Mouse (Mus musculus): ENCODE results near the gene Lgalsl.

The Lgalsl gene

DNA sequence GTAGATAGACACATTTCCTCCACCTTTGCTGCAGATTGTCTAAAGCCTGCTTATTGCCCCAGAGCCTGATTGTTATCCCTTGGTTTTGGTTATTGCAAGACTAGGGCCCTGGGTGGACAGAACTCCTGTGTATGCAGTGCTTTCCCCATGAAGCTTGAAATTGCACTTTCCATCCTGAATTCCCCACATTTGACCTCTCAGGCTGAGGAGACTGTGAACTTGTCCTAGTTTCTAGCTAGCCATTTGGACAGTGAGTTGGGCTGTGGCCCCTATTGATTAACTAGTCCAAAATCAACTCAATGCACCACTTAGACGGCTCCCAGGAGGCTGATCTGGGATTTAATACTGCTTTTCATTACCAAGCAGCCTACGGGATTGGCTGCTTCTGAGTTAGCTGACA is 6.9 kb downstream of the Lgalsl start:
- WGBS: 70% methylated on average over 2 of the region's 2 CpGs

DNA sequence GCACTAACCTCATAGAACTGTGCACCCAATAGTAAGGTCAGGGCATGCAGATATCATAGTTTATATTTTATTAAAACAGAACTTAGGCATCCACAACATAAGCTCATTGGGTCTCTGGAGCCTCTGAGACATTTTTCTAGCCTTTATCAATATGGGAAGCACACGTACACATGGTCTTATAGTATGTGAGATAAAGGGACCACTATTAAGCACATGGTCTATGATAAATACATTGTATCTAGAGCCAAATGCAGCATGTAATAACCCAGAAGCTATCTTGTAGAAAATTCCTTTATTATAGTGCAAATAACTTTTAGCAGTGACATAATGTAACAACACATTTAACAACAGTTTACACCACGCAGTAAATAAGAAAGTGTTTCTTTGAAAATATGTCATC is 7.6 kb downstream of the Lgalsl start:
- 93% methylated on average over 2 of the region's 2 CpGs for WGBS

DNA sequence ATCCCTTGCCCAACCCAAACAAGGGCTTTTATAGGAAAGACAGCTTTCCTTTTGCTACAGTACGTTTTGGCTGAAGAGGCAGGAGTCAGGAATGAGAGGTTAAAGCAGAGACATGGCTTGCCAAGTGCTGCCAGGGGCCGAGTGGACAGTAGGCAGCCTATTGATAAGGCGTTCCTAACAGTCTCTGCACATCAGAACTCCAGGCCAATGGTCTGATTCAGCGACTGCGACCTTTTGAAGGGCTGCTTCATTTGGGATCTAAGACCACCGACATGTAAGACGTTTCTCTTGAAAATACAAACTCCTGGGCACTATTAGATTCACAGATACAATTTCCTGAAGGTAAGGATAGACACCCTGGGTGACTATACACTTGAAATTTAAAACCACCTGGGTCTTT is 9.5 kb downstream of the Lgalsl start:
- 88% methylated on average over 7 of the region's 7 CpGs for WGBS

DNA sequence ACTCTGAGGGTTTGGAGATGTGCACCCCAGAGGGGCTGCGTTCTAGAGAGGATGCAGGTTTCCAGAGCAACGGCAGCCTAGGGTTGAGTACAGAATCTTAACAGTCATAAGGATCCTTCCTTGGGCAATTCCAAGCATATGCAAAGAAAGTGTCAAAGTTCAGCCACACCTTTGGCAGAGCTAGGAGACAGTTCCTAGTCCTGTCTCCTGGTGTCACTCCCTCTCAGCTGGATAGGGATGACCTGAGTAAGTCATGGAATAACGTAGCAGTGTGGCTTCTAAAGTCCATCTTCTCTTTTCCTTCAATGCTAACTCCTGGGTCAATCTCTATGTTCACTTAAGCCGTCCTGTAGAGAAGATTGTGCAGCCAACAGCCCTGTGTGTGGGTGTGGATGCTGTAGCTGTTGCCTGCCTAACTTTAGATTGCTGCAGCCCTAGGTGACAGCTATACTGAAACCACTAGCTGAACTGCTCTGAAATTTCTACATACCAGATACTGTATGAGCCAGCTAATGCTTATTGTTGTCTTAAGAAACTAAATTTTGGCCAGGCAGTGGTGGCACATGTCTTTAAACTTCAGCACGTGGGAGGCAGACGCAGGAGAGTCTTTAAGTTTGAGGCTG is 16.8 kb downstream of the Lgalsl start:
- 78% methylated on average over 6 of the region's 6 CpGs for WGBS

DNA sequence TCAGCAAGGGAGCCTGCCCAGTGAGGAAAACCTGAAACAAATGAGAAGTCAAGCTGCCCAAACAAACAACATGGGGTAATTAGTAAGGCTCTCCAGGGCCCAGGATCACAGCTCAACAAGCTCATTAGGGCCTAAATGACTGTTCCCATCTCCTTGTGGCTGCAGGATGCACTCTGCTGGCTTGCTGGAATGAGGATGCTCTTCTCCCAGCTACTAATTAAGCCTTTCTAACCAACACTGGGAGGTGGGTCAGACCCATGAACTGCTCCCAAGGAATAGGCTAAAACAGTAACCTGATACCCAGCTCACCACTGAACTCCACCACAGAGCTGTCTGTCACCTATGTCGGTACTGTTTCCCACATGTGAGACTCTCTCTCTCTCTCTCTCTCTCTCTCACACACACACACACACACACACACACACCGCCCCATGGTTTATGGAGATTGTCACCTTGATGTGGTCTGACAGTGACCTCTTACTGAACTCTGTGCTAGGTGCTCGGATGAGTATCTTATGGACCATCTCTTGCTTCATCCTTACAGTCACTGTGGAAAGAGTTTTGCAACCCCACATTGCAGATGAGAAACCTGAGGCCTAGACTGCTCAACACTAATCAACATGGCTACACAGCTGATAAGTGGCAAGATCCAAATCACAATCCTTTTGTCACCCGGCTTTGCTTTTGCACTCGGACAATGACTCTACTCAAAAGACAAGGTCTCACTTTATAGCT is 18.5 kb downstream of the Lgalsl start:
- 90% methylated on average over 5 of the region's 5 CpGs for WGBS

DNA sequence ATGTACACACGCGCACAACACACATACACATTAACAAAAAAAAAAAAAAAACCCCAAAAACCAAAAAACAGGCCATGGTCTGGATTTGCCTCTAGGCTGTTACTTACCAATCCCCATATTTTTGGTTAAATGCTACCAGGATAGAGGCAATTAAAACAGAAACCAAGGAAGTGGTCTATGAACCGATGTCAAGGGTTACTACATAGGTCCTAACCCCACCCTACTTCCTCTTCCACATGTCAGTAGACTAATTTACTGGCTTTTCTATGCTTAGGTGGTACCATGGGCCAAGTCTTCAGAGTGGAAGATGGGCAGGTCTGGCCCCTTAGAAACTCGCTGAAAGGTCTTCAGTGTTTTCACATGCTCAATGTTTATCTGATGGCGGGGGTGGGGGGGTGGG is 24.2 kb downstream of the Lgalsl start:
- WGBS: 88% methylated on average over 5 of the region's 5 CpGs

DNA sequence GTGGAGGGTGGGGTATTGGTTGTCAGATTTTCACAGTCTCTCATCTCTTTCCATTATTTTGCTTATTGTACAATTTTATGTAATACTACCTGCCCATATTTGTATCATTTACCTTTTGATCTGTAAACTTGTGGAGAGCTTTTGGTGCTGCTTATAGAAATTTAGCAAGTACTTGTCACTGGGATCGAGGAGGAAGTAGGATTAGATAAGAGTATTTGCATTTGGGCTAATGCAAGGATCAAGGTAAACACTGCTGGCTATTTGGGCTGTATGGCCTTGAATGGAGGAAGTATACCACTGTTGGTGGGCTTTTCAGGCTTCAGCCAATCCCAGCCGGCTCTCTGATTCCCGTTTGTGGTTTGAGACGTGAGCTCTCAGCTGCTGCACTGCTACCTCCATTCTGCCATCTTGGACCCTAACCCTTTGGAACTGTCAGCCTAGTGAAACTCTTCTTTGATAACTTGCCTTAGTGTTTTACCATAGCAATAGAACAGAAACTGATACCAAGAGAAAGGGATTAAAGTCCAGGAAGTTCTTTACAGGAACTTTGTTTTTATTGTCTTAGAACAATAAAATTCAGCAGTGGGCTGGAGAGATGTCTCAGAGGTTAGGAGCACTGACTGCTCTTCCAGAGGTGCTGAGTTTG is 25.1 kb downstream of the Lgalsl start:
- 76% methylated on average over 4 of the region's 4 CpGs for WGBS

DNA sequence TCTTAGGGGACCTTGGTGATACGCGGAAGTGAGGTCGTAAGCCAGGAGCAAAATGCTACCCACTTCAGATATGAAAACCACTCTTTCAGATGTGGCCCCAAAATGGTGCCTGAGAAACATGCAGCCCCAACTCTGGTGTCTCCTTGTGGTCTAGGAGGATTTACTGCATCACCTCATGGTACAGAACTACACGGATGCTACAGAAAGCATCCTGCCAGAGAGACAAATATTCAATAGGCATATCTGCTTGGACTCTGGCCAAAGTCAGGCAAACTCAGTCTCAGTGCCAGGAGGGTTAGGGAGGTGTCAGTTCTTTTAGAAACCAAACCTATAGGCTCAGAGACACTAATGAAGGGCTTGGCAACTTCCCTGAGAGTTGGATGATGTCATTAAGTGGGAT is 26.4 kb downstream of the Lgalsl start:
- 87% methylated on average over 4 of the region's 4 CpGs for WGBS

DNA sequence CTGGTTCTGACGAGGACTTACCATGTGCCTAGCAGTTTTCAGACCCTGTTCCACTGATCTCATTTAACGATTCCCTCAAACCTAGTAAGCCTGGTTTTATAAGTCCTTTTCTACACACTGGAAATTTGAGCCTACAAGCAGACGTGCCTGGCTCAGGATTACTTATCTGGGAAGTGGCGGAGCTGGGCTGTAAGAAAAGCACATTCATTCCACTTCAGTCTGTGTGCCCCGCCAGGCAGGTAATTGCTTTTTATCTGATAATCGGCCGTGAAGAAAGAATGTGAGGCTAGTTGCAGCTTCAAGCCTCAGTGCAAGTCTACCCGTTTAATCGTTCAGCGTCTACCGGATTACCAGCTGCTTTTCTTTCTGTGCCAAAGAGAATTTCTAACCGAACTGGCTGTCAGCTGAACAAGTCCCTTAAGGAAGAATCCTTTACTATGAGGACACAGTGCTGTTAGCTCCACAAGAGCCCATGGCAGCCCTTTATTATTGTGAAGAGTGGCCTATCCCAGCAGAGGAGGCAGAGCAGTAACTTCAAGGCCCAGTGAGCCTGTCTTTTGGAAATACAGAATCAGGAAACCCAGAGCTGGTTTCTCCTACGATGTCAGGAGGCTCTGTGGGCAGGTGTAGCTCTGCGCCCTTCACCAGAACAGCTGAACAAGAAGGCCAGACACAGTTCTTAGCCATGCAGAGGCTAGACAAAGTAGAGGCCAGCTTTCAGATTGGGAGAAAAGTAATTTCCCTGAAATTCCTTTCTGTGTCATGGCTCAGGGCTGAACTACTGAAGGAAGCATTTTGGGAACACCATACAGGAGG is 30.4 kb downstream of the Lgalsl start:
- WGBS: 55% methylated on average over 14 of the region's 14 CpGs

DNA sequence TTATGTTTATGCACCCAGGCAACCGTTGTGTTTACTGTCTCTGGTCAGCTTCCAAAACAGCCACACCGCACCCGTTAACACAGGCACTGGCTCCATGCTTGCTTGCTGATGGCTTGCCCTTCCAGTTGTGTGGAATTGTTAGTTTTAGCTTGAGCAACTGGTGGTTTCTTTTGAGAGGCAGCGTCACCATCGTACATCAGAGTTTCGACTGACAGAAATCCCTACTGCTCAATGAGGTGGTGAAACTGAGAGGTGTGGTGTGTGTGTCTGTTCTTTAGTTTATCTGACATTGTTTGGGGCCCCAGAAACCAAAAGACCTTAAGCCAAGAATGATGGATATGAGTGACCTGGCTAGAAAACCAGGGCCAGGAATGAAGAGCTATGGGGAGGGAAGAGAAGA is 33.0 kb downstream of the Lgalsl start:
- WGBS: 95% methylated on average over 6 of the region's 6 CpGs

DNA sequence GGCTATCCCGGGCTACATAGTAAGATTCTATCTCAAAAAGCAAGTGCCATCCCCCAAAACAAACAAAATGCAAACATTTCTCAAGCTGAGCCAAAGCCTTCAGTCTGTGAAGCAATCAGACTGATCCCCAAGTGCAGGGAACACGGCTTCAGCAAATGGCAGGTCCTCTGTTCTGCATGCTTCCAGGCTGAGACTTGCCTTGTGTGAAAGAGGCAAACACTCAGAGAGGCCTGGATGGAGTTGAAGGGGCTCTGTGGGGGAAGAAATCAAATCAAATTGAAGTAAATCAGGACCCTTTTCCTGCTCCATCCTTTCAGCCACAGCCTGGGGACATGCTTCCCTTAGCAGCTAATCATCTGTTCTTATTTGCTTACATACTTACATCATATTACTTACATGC is 35.4 kb downstream of the Lgalsl start:
- 70% methylated on average over 2 of the region's 2 CpGs for WGBS

DNA sequence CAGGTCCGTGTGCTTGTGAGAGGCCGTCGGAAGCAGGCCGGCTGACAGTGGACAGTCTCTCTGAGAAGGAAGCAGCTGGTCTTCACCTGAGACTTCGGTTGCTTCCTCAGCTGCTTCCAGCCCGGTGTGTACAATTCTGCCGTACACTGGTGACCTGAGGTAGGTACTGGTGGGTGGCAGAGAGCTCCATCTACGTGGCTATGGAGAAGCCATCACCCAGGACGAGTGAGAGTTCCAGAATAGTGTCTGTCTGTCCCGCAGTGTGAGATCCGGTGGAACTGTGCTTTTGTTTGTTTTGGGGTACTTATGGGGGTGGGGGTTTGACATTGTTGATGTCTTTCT is 36.0 kb downstream of the Lgalsl start:
- 48% methylated on average over 11 of the region's 11 CpGs for WGBS

DNA sequence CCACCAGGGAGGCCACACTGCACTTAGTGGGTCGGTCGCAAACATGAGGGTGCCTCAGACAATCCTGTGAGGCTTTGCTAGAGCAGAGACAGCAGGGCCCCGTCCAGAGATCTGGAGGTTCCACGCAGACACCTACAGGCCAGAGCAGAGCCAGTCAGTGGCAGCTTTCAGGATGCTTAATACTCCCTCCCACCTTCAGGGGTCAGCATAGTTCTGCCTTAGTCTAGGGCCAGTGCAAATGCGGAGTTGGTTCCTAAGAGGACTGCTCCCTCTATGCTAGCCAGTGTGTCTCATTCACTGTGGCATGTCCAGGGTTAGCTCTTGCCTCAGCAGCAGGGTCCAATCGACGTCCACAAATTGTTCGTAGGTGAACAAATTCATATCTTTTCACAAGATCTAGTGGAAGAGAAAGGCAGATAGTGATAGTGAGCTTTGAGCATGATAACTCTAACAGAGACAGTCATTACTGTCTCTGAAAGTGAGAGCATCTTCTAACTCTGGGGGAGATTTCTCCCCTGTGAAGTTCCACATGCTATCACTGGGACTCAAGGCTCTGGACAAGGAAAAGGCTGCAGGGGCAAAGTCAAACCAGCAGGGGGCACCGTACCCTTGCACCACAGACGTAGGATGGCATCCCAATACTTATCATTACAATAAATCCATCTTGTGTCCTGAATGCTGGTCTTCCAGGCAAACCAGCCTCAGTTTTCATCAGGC is 36.5 kb downstream of the Lgalsl start:
- WGBS: 46% methylated on average over 10 of the region's 10 CpGs

DNA sequence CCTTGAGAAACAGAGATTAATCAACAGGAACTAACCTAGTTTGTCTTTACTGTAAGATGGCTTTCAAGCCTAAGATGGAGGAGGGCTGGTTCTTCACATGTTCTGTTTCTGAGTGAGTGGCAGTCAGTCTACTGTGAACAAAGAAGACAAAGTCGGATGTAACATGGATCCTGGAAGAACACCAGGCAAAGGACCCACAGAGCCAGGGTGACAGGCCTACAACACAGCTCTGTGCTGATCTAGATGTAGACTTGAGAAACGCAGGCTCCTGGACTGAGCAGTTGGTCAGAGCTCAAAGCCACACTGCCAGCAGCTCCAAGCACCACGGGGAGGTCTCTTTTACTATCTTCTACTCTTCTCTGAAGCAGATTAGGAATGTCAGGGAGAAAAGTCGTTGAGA is 37.2 kb downstream of the Lgalsl start:
- 78% methylated on average over 4 of the region's 4 CpGs for WGBS

DNA sequence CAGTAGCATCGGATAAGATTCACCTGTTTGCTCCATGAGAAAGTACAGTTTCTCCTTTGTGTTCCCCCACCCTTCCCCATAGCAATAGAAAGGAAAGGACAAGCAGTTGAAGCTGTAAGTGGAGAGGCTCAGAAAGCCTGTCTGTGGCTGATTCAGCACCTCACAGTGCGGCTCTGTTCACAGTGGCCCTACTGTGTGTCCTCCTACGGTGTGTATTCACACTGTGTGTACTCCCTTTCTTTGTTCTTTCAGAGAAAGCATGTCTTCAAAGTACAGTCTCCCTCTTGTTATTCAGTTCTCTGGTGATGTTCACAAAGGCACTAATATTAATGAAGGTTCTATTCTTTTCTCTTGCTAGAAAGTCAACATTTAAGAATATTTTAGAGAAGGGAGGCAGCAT is 38.2 kb downstream of the Lgalsl start:
- 88% methylated on average over 3 of the region's 3 CpGs for WGBS

DNA sequence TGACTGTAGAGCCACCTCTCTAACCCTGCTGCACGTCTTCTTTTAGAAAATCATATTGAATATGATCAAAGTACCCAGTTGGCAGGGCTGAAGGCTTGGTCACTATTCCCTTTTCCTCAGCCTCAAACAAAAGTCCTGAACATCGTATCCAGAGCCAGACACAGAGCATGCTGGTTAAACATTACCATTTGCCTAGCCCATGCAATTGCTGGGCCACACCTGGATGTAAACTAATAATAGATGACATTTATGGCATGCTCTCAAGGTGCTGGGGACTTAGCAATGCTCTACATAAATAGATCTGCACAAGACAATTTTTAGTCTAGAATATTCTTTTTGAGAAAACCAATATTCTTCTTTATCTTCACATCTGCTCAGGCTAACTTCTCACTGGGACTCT is 39.5 kb downstream of the Lgalsl start:
- WGBS: 91% methylated on average over 2 of the region's 2 CpGs

DNA sequence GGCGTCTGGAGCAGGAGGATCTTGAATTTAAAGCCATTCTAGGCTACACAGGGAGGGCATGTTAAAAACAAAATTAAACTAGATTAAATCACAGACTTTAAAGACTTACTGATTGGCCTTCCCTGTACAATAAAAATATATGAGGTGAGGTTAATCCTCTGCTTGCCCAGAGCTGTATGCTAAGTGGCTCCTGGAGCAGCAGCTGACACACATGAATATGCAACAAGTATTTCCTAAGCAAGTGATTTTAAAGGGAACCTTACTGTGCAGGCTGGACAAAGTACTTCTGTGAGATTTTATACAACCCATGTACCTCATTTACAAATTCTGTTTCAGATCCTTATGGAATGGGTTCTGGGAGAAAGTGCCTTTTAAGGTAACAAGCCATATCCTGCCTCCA is 41.8 kb downstream of the Lgalsl start:
- WGBS: 57% methylated on average over 1 of the region's 1 CpGs

DNA sequence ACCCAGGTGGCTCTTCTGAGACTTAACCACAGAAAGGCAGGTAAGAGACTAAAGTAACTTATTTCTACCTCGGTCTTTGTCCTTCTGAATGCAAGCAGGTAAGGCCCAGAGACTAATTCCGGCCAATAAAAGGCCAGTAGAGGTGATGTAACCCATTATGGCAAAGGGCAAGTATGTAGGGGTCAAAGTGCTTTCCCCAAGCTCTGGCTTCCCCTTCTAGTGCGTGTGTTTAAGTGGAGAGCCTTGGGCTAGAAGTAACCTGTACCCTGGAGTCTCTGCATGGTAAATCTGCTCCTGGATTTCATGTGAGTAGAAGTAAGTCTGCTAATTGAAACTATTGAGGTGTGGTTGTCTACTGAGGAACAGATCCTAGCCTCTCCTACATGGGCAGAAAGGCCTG is 42.8 kb downstream of the Lgalsl start:
- WGBS: 85% methylated on average over 3 of the region's 3 CpGs

DNA sequence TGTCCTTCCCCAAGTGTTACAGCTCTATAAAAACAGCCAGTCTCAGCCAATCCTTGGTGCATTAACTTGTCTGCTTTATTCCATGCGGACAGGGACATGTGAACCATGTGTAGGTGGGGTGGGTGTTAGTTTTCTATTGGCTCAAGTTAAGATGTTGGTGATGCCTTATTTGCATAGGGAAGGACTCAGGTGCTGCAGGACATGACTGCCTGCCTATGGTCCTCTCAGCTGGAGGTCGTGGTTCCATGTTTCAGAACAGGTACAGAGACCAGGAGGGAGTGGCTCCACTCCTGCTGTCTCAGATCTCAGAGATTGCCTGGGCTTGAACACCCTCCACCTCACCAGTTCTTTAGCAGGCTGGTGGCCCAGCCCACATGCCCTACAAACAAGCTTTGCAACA is 44.7 kb downstream of the Lgalsl start:
- WGBS: 67% methylated on average over 2 of the region's 2 CpGs

DNA sequence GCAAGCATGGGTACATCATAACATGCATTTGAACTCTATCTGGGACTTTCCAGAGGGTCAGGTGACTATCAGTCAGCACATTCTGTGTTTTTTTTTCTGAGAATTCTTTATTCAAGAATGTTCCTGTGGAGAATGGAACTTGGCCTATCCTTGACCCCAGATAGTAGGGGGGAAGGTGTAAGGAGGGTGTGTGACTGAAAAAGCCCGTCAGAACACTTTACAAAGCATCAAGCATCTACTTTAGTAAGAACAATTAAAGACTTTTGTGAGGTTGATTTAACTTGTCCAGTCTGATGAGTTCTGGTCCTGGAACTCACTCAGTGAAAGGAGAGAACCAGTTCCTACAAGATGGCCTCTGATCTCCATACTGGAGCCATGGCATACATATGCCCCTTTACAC is 45.7 kb downstream of the Lgalsl start:
- 92% methylated on average over 1 of the region's 1 CpGs for WGBS

DNA sequence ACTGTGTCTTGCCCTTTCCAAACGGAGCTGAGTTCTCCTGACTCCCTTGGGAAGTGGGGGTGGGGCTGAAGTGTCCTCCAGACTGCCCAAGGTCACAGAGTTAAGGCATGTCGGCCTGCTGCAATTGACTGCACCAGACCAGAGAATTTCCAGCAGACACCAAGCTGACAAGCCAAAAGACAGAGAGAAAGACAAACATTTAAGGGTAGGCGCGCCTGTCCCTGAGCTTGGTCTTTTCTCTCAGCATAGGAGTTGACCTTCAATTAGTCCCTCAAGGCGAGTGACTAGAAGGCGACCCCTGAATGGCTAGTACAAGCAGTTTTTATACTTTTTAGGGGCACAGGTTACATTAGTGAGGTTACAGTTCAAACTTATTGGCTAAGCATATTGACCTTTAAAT is 46.1 kb downstream of the Lgalsl start:
- 92% methylated on average over 6 of the region's 6 CpGs for WGBS

DNA sequence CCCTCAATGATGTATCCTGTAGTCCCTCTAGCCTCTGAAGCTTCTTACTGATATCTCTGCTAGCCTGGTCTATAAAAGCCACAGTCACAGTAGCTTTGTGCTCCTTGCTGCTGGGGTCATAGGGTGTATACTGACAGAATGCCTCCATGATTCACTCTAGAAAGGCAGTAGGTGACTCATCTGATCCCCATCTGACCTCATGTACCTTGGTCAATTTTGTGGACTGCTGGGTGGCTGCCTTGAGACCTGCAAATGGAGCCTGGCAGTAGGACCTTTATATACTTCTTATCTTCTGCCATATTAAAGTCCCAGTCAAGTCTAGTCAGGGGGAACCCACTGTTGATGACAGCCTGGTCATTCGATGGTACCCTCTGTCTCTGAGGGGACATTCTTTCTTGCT is 47.4 kb downstream of the Lgalsl start:
- WGBS: 90% methylated on average over 1 of the region's 1 CpGs

Data from cerebral cortex, adult 2 months (tissue).